Mouse (Mus musculus) neural tube, embryonic 11.5 days (tissue): ENCODE data around the gene Zfp14. TPM values are rescaled to one million over a fixed set of nuclear protein-coding genes. Genes with fewer than 3 reads are reported as not detected.

Experiments
- ATAC-seq: fragments of 200-750 bp; cut with Nextera tagmentation; 2 replicates; pipeline ENCODE4 v1.8.0; 2017; ENCODE audit warnings: moderate number of reproducible peaks, mild to moderate bottlenecking, moderate TSS enrichment, moderate library complexity; ENCODE audit not compliant: insufficient read depth, low FRiP score, low TSS enrichment
- DNase-seq: peaks from one replicate; pipeline ENCODE4 v3.0.0-alpha.2; 2015; ENCODE audit warnings: low spot score
- H3K27ac ChIP-seq: fragments of 300-500 bp; sonication (generic); 2 replicates; pipeline ENCODE4 v1.5.1; 2014; ENCODE audit warnings: low read depth, mild to moderate bottlenecking, low read length
- H3K27me3 ChIP-seq: fragments of 300-500 bp; sonication (generic); 2 replicates; pipeline ENCODE4 v1.6.1; 2014; ENCODE audit warnings: mild to moderate bottlenecking, low read length, mixed read lengths; ENCODE audit not compliant: control insufficient read depth, insufficient read depth
- H3K36me3 ChIP-seq: fragments of 300-500 bp; sonication (generic); 2 replicates; pipeline ENCODE4 v1.6.1; 2014; ENCODE audit warnings: mild to moderate bottlenecking, low read length, moderate library complexity, mixed read lengths; ENCODE audit not compliant: control insufficient read depth, insufficient read depth
- H3K4me1 ChIP-seq: fragments of 300-500 bp; sonication (generic); 2 replicates; pipeline ENCODE4 v1.6.1; 2014; ENCODE audit warnings: low read length, mixed read lengths; ENCODE audit not compliant: control insufficient read depth, insufficient read depth
- H3K4me2 ChIP-seq: fragments of 300-500 bp; sonication (generic); 2 replicates; pipeline ENCODE4 v1.6.1; 2014; ENCODE audit warnings: low read depth, mild to moderate bottlenecking, moderate library complexity
- H3K4me3 ChIP-seq: fragments of 300-500 bp; sonication (generic); 2 replicates; pipeline ENCODE4 v1.5.1; 2014; ENCODE audit warnings: low read depth, low read length
- H3K9ac ChIP-seq: fragments of 300-500 bp; sonication (generic); 2 replicates; pipeline ENCODE4 v1.6.1; 2014; ENCODE audit warnings: mild to moderate bottlenecking, low read length
- H3K9me3 ChIP-seq: fragments of 300-500 bp; sonication (generic); 2 replicates; pipeline ENCODE4 v1.6.1; 2016; ENCODE audit warnings: low read length; ENCODE audit not compliant: control insufficient read depth
- WGBS: fragments of 180-500 bp; shearing (Covaris S2); extraction: QIAGEN DNeasy Blood & Tissue Kit; methylation state at CpG from one replicate; pipeline ENCODE4 v1.1.7; 2014; 5-methylcytosine and 5-hydroxymethylcytosine counted together
- polyA plus RNA-seq: library from polyadenylated mRNA; unstranded; fragments of >200 nt; fragmentation: Nextera tagmentation; extraction: Ambion mirVana; gene quantifications from 2 replicates; pipeline ENCODE4 v1.2.1, GENCODE M21; 2014

The Zfp14 gene
- polyA plus RNA-seq, 1 experiment from 2014 or later, result 5.7 TPM

DNA sequence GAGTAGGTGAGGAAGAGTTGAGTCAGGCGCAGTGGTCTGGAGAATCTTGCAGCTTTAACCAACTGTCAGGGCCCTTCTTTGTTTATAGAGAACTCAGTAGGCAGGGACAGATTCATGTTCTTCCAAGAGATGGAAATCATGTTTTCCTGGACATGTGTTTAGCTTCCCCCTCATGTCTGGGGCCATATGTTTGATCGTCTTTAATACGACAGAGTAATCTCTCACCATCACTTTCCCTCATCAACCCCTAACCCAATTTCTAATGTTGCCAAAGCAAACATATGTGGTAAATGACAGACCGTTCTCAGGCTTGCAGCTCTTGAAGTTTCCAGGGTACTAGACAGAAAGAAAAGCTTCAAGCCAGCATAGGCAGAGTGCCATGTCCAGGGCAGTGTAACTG, 3.1 kb downstream of the Zfp14 start:
- no peaks in the 10 kb centered on the region for H3K27me3 ChIP-seq
- no peak overlapping the region for H3K9ac ChIP-seq
- WGBS, result 95% methylated on average over 4 of the region's 4 CpGs
- no peak overlapping the region for H3K4me2 ChIP-seq
- H3K4me3 ChIP-seq, result no peak overlapping the region
- no peak for ATAC-seq
- no peaks in the 10 kb centered on the region for H3K36me3 ChIP-seq
- no peak overlapping the region for H3K27ac ChIP-seq
- H3K4me1 ChIP-seq, result no peaks in the 10 kb centered on the region
- no peaks in the 10 kb centered on the region for H3K9me3 ChIP-seq
- no peak for DNase-seq

GRCm38 (mm10) chr7:30044354-30044753, 6.8 kb downstream of the Zfp14 start:
- Histone ChIP-seq H3K9me3 (no peaks in the 10 kb centered on the region), H3K4me2 (no peak overlapping the region), H3K27me3 (no peaks in the 10 kb centered on the region), H3K27ac (no peak overlapping the region), H3K4me1 (no peaks in the 10 kb centered on the region), H3K4me3 (no peak overlapping the region), H3K36me3 (no peaks in the 10 kb centered on the region), H3K9ac (no peak overlapping the region)
- WGBS, result 58% methylated on average over 9 of the region's 9 CpGs
- ATAC-seq (no peak), DNase-seq (no peak)

DNA sequence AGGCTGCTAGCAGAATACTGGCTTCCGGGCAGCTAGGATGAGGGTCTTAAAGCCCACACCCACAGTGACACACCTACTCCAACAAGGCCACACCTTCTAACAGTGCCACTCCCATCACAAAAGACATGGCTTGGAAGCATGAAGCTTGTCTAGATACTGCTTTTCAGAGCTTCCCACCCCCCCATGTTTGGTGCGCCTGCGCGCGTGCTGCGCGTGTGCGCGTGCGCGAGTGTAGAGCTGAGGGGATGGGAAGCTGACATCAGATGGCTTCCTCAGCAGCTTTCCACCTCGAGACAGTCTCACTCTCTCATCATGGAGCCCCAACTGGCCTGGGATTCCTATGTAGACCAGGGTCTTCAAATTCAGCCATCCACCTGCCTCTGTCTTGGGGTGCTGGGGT, 16.8 kb downstream of the Zfp14 start:
- no peak overlapping the region for H3K27ac ChIP-seq
- H3K9ac ChIP-seq, result no peak overlapping the region
- H3K4me1 ChIP-seq, result no peaks in the 10 kb centered on the region
- H3K4me3 ChIP-seq, result no peak overlapping the region
- DNase-seq (no peak), ATAC-seq (no peak)
- H3K4me2 ChIP-seq, result no peak overlapping the region
- no peaks in the 10 kb centered on the region for H3K9me3 ChIP-seq
- no peaks in the 10 kb centered on the region for H3K27me3 ChIP-seq
- peaks cover 6% of the 10 kb centered on the region; the same call in 1 of the 2 replicates for H3K36me3 ChIP-seq
- WGBS, result 93% methylated on average over 12 of the region's 12 CpGs

DNA sequence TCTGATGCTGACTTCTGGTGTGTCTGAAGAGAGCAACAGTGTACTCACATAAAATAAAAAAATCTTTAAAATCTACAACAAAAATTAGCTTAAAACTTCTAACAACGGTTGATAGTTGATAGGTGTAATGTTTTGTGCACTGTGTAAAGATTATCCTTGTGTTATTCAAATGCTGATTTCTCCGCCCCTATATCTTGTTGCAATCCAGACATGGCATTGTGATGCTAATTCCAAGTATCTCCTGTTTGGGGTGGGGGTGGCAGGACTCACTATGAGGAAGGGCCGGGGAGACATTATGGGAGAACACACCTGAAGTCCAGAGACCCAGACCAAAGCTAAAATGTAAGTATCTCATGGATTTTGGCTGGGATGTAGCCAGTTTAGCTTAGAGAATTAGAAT, 19.8 kb downstream of the Zfp14 start:
- Histone ChIP-seq H3K4me2 (no peak overlapping the region), H3K27me3 (no peaks in the 10 kb centered on the region), H3K9ac (no peak overlapping the region), H3K9me3 (no peaks in the 10 kb centered on the region), H3K27ac (no peak overlapping the region), H3K4me3 (no peak overlapping the region), H3K4me1 (no peaks in the 10 kb centered on the region), H3K36me3 (peaks cover 1% of the 10 kb centered on the region)
- ATAC-seq (no peak), DNase-seq (no peak)
- 81% methylated on average over 3 of the region's 3 CpGs for WGBS

GRCm38 (mm10) chr7:30030677-30031076, 20.5 kb downstream of the Zfp14 start:
- Histone ChIP-seq H3K9ac (no peak overlapping the region), H3K36me3 (peaks cover 3% of the 10 kb centered on the region), H3K4me3 (no peak overlapping the region), H3K27ac (no peak overlapping the region), H3K4me2 (no peak overlapping the region), H3K4me1 (no peaks in the 10 kb centered on the region), H3K9me3 (no peaks in the 10 kb centered on the region), H3K27me3 (no peaks in the 10 kb centered on the region)
- WGBS, result 48% methylated on average over 6 of the region's 6 CpGs
- DNase-seq, result no peak
- no peak for ATAC-seq

GRCm38 (mm10) chr7:30028572-30028971, 22.6 kb downstream of the Zfp14 start:
- H3K27me3 ChIP-seq, result no peaks in the 10 kb centered on the region
- no peak overlapping the region for H3K9ac ChIP-seq
- H3K9me3 ChIP-seq, result no peaks in the 10 kb centered on the region
- H3K27ac ChIP-seq, result no peak overlapping the region
- DNase-seq (no peak), ATAC-seq (no peak)
- no peaks in the 10 kb centered on the region for H3K4me1 ChIP-seq
- H3K4me3 ChIP-seq, result no peak overlapping the region
- WGBS, result 85% methylated on average over 3 of the region's 3 CpGs
- H3K36me3 ChIP-seq, result peaks cover 12% of the 10 kb centered on the region
- no peak overlapping the region for H3K4me2 ChIP-seq

DNA sequence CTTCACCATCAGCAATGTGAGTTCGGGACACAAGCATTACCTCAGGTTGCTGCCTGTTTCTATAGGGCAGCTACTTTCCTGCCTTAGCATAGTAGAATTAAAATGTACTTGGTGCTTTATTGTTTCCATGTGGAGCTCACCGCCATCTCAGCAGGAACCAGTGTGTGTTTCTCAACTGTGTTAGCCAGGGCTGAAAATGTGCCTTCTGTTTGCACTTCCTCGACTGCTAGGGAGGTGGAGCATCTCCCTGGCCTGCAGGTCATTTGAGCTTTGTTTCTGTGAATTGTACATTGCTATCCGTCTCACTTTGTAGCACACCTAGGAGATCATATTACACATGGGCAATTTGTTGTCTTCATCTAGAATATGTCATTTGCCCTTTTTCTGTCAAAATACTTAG, 23.8 kb downstream of the Zfp14 start:
- Histone ChIP-seq H3K27ac (no peak overlapping the region), H3K36me3 (peaks cover 23% of the 10 kb centered on the region), H3K9ac (no peak overlapping the region), H3K27me3 (no peaks in the 10 kb centered on the region), H3K4me2 (no peak overlapping the region), H3K4me3 (no peak overlapping the region), H3K4me1 (no peaks in the 10 kb centered on the region), H3K9me3 (no peaks in the 10 kb centered on the region)
- no peak for DNase-seq
- WGBS, result 69% methylated on average over 4 of the region's 4 CpGs
- ATAC-seq, result no peak

GRCm38 (mm10) chr7:30025358-30025757, 25.8 kb downstream of the Zfp14 start:
- WGBS, result 76% methylated on average over 5 of the region's 5 CpGs
- Histone ChIP-seq H3K27me3 (no peaks in the 10 kb centered on the region), H3K9me3 (no peaks in the 10 kb centered on the region), H3K4me2 (no peak overlapping the region), H3K9ac (no peak overlapping the region), H3K36me3 (peaks cover 26% of the 10 kb centered on the region), H3K4me3 (no peak overlapping the region), H3K27ac (no peak overlapping the region), H3K4me1 (no peaks in the 10 kb centered on the region)
- DNase-seq (no peak), ATAC-seq (no peak)

DNA sequence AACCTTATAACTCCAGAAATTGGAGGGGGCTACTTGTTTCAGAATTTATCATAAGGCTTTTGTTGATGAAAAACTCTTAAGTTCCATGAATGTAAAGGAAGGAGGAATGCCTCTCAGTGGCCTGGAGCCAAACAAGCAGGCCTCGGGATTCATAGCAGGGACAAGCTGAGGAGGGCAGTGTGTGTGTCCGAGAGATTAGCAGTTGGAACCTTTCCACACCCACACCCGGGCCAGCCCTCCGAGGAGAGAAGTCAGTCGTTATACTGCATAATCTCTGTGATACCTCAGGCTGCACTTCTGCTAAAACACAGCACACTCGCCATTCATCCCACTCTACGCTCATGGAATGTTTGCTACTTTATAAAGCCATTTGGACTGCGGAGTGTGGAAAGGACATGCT, 27.4 kb downstream of the Zfp14 start:
- peaks cover 26% of the 10 kb centered on the region for H3K36me3 ChIP-seq
- 91% methylated on average over 8 of the region's 8 CpGs for WGBS
- H3K27ac ChIP-seq, result no peak overlapping the region
- no peaks in the 10 kb centered on the region for H3K4me1 ChIP-seq
- ATAC-seq (no peak), DNase-seq (no peak)
- H3K27me3 ChIP-seq, result no peaks in the 10 kb centered on the region
- H3K4me2 ChIP-seq, result no peak overlapping the region
- no peak overlapping the region for H3K4me3 ChIP-seq
- no peaks in the 10 kb centered on the region for H3K9me3 ChIP-seq
- H3K9ac ChIP-seq, result no peak overlapping the region
